Mouse (Mus musculus) lung, postnatal 0 days (tissue): ENCODE data around the gene Alkbh5.

Experiments
- CTCF ChIP-seq: IDR thresholded peaks from 2 replicates; pipeline ENCODE4 v1.5.1; 2016; ENCODE audit warnings: antibody characterized with exemption, mild to moderate bottlenecking
- EP300 ChIP-seq: IDR thresholded peaks from 2 replicates; pipeline ENCODE4 v1.6.1; 2016; ENCODE audit warnings: antibody characterized with exemption, mild to moderate bottlenecking, control low read depth

GRCm38 (mm10) chr11:60509500-60509899 lies 26.7 kb upstream of the Alkbh5 start:
- TF ChIP-seq EP300 (no peak), CTCF (no peak)
